Mouse (Mus musculus) G1E (cell line): ENCODE measurements around the gene Maml3. TPM values are rescaled to one million over a fixed set of nuclear protein-coding genes. Genes with fewer than 3 reads are reported as not detected.

Experiments
- ATAC-seq: 2 replicates; pipeline ENCODE4 v1.8.0; 2016; ENCODE audit warnings: mild to moderate bottlenecking; ENCODE audit not compliant: insufficient number of reproducible peaks, poor library complexity, low FRiP score, severe bottlenecking; ENCODE audit errors: extremely low read depth
- DNase-seq: peaks from one replicate; pipeline ENCODE4 v3.0.0; 2012; ENCODE audit warnings: low spot score
- H3K27me3 ChIP-seq: 2 replicates; pipeline ENCODE4 v1.6.1; 2012; ENCODE audit warnings: mild to moderate bottlenecking, low read length, inconsistent platforms; ENCODE audit not compliant: insufficient read depth
- H3K36me3 ChIP-seq: replicated peaks from 2 replicates; pipeline ENCODE3; 2012; ENCODE audit warnings: mild to moderate bottlenecking, inconsistent platforms
- H3K4me1 ChIP-seq: 2 replicates; pipeline ENCODE4 v1.6.1; 2012; ENCODE audit warnings: low read depth, low read length, inconsistent platforms, mixed read lengths; ENCODE audit not compliant: insufficient read depth
- H3K4me3 ChIP-seq: 2 replicates; pipeline ENCODE4 v1.5.1; 2012; ENCODE audit warnings: low read depth, mild to moderate bottlenecking, inconsistent platforms, low read length, moderate library complexity, mixed read lengths
- H3K9me3 ChIP-seq: replicated peaks from 2 replicates; pipeline ENCODE4 v1.6.1; 2012; ENCODE audit warnings: inconsistent platforms
- CTCF ChIP-seq: IDR thresholded peaks from 2 replicates; pipeline ENCODE4 v1.5.1; 2012; ENCODE audit warnings: low read depth, low read length, inconsistent platforms, mixed read lengths
- GATA1 ChIP-seq: IDR thresholded peaks from 2 replicates; pipeline ENCODE4 v1.6.1; 2012; ENCODE audit warnings: borderline replicate concordance, low read length, inconsistent platforms, mixed read lengths
- GATA2 ChIP-seq: IDR thresholded peaks from 2 replicates; pipeline ENCODE4 v1.6.1; 2012; ENCODE audit warnings: low read depth, low read length, inconsistent platforms, borderline replicate concordance
- POLR2AphosphoS5 ChIP-seq: IDR thresholded peaks from 2 replicates; pipeline ENCODE4 v1.6.1; 2012; ENCODE audit warnings: low read depth, low read length, inconsistent platforms; ENCODE audit not compliant: insufficient replicate concordance
- TAL1 ChIP-seq: conservative IDR thresholded peaks from 2 replicates; pipeline ENCODE4 v1.6.1; 2012; ENCODE audit warnings: low read depth, low read length, inconsistent platforms, mixed read lengths
- polyA plus RNA-seq: library from polyadenylated mRNA; stranded (reverse); fragments of >175 nt; gene quantifications from 2 replicates; pipeline ENCODE4 v1.2.3, GENCODE M21; 2012
- total RNA-seq, 2 experiments: library from RNA; stranded (forward) in 1 of 2; stranded (reverse) in 1 of 2; fragments of 200-1000 nt in 1 of 2; fragments of >200 nt in 1 of 2; fragmentation: Nextera tagmentation in 1 of 2; gene quantifications; 2 replicates each; pipeline ENCODE4 v1.2.3; 2014 to 2017

Gene Maml3
- total and polyA plus RNA-seq, 3 experiments: 0.01 to 0.49 TPM; not detected in 1

DNA sequence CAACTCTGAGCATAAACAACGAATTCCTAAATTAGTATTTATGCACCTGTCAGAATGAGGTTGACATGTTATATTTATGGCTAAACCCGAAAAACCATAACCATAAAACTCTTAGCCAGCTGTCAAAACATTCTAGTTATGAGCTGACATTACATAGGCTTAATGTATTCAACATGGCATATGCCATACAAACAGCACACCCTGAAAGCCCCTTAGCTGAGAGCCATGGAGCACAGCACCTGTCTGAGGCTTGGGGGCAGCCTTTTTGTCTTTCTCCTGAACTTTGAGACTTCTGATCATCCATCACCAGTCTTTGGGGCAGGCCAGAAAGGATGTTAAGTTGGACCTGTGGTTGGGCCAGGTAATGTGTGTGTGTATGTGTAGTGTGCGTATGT, 41.6 kb downstream of the Maml3 start:
- Histone ChIP-seq H3K36me3 (no peaks in the 10 kb centered on the region), H3K27me3 (no peaks in the 10 kb centered on the region), H3K4me1 (no peaks in the 10 kb centered on the region), H3K4me3 (no peak overlapping the region), H3K9me3 (no peaks in the 10 kb centered on the region)
- no peak for TF ChIP-seq GATA1
- TF ChIP-seq POLR2AphosphoS5: no peak
- no peak for TF ChIP-seq GATA2
- TF ChIP-seq CTCF: no peak
- no peak for TF ChIP-seq TAL1
- ATAC-seq (no peak), DNase-seq (no peak)

DNA sequence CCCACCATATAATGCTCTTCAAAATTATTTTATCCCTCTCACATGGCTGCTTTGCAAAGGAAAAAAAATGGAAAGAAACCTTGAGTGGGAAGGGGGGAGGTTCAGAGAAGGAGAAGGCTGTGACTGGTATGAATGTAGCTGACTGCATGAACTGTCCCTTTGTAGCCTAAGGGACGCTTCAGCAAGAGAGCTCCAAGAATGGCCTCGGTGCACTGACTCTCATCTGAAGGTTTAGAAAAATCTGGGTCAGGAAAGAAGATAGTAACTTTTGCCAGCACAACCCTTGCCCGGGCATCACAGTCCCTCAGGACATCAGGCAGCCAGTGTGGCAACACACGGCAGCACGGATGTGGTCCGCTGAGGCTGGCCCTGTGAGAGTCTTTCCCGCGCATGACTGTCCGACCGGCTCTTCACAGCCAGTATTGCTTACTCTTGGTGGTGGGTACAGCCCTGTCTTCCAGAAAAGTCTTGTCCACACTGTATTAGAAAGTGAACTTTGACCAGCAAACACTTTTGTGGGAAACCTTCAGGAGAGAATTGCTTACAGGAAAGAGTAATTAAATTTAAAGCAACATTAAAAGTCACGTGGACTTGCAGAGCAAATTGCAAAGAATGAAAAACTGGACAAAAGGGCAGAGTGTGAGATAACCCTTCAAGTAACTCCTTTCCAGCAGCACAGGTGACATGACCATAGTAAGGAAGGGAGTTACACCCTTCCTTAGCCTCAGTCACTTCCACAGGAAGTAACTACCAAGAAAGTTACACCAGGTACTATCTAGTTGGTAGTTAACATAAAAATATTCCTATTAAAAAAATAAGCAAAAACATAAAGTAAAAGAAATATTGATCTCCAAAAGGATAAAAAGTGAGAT, 42.3 kb downstream of the Maml3 start:
- H3K36me3 ChIP-seq: no peaks in the 10 kb centered on the region
- no peak for TF ChIP-seq GATA1
- TF ChIP-seq CTCF: no peak
- no peak for TF ChIP-seq TAL1
- no peak for TF ChIP-seq POLR2AphosphoS5
- no peak for TF ChIP-seq GATA2
- H3K4me3 ChIP-seq: no peak overlapping the region
- no peaks in the 10 kb centered on the region for H3K4me1 ChIP-seq
- no peak for ATAC-seq
- H3K9me3 ChIP-seq: no peaks in the 10 kb centered on the region
- no peak for DNase-seq
- H3K27me3 ChIP-seq: no peaks in the 10 kb centered on the region

DNA sequence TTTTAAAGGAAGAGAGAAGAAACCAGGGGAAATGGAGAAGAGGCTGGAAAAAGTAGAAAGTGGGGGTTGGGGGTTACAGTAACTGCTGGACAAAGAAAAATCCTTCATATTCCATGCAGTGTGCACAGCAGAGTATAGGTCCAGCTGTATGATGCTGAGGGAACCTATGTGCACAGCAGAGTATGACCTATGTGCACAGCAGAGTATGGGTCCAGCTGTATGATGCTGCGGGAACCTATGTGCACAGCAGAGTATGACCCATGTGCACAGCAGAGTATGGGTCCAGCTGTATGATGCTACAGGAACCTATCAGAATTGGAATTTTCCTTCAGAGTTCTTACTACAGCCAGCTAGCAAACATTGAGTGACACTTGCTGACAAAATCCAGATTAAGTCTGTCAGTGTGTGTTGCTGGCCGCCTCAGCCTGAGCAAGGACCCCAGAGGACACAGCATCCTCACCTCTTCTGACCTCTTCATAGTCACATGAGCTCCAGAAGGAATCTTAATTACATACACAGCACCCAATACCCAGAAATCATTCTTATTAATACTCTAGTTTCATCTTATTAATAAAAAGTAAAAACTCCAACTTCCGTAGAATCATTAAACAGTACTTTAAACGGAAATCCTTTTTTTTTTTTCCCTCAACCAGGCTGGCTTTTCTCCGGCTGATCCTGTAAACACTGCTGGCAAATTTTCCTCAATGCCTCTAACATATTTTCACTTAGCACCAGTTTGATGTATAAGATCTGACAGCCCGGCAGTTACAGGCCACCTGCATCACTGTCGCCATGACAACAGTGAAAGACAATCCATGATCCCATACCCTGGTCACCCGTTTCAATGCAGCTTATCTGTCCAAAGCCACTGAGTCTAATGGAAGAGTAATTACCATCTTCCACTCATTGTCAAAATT, 43.1 kb downstream of the Maml3 start:
- TF ChIP-seq TAL1 (no peak), GATA2 (no peak), GATA1 (no peak), CTCF (no peak), POLR2AphosphoS5 (no peak)
- ATAC-seq: no peak
- H3K36me3 ChIP-seq: no peaks in the 10 kb centered on the region
- no peaks in the 10 kb centered on the region for H3K27me3 ChIP-seq
- H3K4me1 ChIP-seq: no peaks in the 10 kb centered on the region
- no peak for DNase-seq
- no peak overlapping the region for H3K4me3 ChIP-seq
- no peaks in the 10 kb centered on the region for H3K9me3 ChIP-seq

DNA sequence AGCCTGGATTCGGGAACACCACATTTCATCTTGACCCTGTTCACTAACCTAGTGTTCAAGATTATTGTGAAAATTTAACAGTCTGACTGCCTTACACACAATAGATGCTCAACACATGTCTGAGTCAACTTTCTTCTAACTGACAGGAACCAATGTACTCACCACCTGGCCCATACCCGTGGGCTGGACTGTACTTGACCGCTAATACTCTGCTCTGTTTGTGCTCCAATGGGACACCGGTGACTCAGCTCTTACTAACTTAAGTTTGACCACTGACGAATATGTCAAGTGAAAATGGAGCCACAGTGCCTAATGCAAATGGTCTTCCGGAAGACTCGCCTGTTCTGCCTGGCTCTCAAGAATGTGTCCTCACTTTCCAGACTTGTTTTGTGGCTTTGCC, 44.0 kb downstream of the Maml3 start:
- Histone ChIP-seq H3K9me3 (no peaks in the 10 kb centered on the region), H3K4me1 (no peaks in the 10 kb centered on the region), H3K4me3 (no peak overlapping the region), H3K27me3 (no peaks in the 10 kb centered on the region), H3K36me3 (no peaks in the 10 kb centered on the region)
- TF ChIP-seq GATA1: no peak
- no peak for TF ChIP-seq TAL1
- no peak for TF ChIP-seq CTCF
- TF ChIP-seq POLR2AphosphoS5: no peak
- TF ChIP-seq GATA2: no peak
- DNase-seq (no peak), ATAC-seq (no peak)

DNA sequence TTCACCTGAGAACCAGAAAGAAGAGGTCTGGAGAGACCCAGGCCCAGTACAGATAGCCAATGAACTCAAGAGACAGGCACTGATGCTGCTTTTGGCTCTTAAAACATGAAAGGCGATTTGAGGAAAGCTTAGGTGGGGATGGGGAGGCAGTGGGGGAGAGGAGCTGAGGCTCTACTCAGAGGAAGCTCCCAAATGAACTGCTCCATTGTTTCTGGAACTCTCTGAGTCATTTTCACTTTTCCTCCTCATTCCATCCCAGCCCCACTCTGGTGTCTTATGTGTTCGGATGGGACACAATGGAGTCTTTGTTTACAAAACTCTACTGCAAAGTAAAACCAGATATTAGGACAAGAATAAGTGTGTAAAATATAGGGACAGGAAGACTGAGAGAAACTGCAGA, 53.1 kb downstream of the Maml3 start:
- TF ChIP-seq GATA1: no peak
- TF ChIP-seq GATA2: no peak
- no peak for ATAC-seq
- no peaks in the 10 kb centered on the region for H3K4me1 ChIP-seq

DNA sequence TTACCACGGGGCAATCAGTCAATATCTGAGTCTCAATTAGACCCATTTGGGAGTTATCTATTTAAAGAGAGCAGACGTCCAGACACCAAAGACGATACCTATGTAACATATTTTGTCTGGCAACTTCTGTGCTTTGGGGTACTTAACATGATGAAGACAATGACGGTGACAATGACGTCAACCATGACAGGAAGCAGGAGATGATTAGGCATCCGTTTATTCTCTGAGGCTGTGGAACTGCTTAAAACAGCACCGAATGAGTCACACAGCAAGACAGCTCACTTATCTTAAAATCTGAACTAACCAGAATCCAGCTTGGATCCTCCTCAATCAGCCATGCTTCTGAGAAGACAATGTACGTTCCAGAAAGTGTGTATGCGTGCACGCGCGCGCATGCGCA, 56.8 kb downstream of the Maml3 start:
- DNase-seq (no peak), ATAC-seq (no peak)
- TF ChIP-seq TAL1: no peak
- no peaks in the 10 kb centered on the region; the same call in 1 of the 2 replicates for H3K9me3 ChIP-seq
- H3K27me3 ChIP-seq: 0 out of 2 replicates have a peak, but pooled peaks cover 2% of the 10 kb centered on the region
- H3K4me3 ChIP-seq: no peak overlapping the region
- H3K4me1 ChIP-seq: no peaks in the 10 kb centered on the region
- no peaks in the 10 kb centered on the region for H3K36me3 ChIP-seq

More for the DNA sequence above, 53.1 kb downstream of the Maml3 start:
- H3K4me3 ChIP-seq: no peak overlapping the region
- H3K9me3 ChIP-seq: no peaks in the 10 kb centered on the region; the same call in 1 of the 2 replicates
- no peaks in the 10 kb centered on the region for H3K36me3 ChIP-seq
- no peak for DNase-seq
- H3K27me3 ChIP-seq: 0 out of 2 replicates have a peak, but pooled peaks cover 2% of the 10 kb centered on the region
